Mouse (Mus musculus): Measurements from ENCODE around the gene Epb41l5.

DNA sequence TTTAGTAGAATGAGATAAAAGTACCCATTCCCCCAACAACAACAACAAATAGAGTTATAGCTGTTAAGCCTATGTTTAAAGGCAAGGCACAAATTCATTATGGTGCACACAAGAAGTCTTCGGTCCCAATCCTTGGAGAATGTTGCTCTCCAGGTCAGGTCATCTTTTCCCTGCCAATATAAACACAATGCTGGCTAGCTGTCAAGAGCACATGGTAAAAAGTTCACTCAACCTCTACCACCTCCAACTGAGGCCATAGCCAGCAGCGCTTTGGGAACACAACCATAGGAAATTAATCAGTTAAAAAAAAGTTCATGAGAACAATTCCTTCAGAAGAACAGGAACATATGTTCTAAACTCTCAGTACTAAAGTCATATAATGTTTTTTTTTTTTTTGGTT is 58.8 kb downstream of the Epb41l5 start:
- TF ChIP-seq EP300 (IDR thresholded peaks at IDR 0.05; ENCODE audit: low read depth) (no peak), CTCF (IDR thresholded peaks at IDR 0.05; ENCODE audit: low read depth) (no peak)

Measured in liver, embryonic 14.5 days (tissue).